Mouse (Mus musculus): ENCODE measurements at regions not wholly inside any gene's neighbourhood (a gene's known extent, or its start where the extent isn't known, plus 50 kb on each side); places are given as distances from the start of the nearest gene placed in this dataset.

- no peak for DNase-seq (ENCODE audit: low spot score in 2 of 2)
Observed at GRCm38 (mm10) chr1:184539818-184540217, 192.6 kb downstream of the Hlx start.

GRCm38 (mm10) chr1:184536311-184537200 is 195.9 kb downstream of the Hlx start:
- no peak for DNase-seq (ENCODE audit: low spot score in 2 of 2)

GRCm38 (mm10) chr1:184535691-184536090 is 196.7 kb downstream of the Hlx start:
- DNase-seq (ENCODE audit: low spot score in 2 of 2) = no peak

GRCm38 (mm10) chr1:184534511-184534910 is 197.9 kb downstream of the Hlx start:
- DNase-seq (ENCODE audit: low spot score in 2 of 2) = no peak

GRCm38 (mm10) chr1:184533870-184534269 is 198.5 kb downstream of the Hlx start:
- DNase-seq (ENCODE audit: low spot score in 2 of 2) = no peak

GRCm38 (mm10) chr1:184532488-184533055 is 199.8 kb downstream of the Hlx start:
- DNase-seq (ENCODE audit: low spot score in 2 of 2) = no peak

GRCm38 (mm10) chr1:184530606-184531320 is 201.7 kb downstream of the Hlx start:
- no peak for DNase-seq (ENCODE audit: low spot score in 2 of 2)

GRCm38 (mm10) chr1:184525740-184526139 is 206.7 kb downstream of the Hlx start:
- no peak for DNase-seq (ENCODE audit: low spot score in 2 of 2)

GRCm38 (mm10) chr1:184519551-184519950 is 212.9 kb downstream of the Hlx start:
- DNase-seq (ENCODE audit: low spot score in 2 of 2) = no peak

- no peak for DNase-seq (ENCODE audit: low spot score in 2 of 2)
Observed at GRCm38 (mm10) chr1:184504663-184505062, 227.8 kb downstream of the Hlx start.

- DNase-seq (ENCODE audit: low spot score in 2 of 2) = no peak
Observed at GRCm38 (mm10) chr1:184503827-184504355, 228.5 kb downstream of the Hlx start.

GRCm38 (mm10) chr1:184500702-184501101 is 231.7 kb downstream of the Hlx start:
- no peak for DNase-seq (ENCODE audit: low spot score in 2 of 2)

- no peak for DNase-seq (ENCODE audit: low spot score in 2 of 2)
Observed at GRCm38 (mm10) chr1:184498909-184499525, 233.4 kb downstream of the Hlx start.

- DNase-seq (ENCODE audit: low spot score in 2 of 2) = no peak
Observed at GRCm38 (mm10) chr1:184497007-184497406, 235.4 kb downstream of the Hlx start.

GRCm38 (mm10) chr1:184493811-184494210 is 238.6 kb downstream of the Hlx start:
- no peak for DNase-seq (ENCODE audit: low spot score in 2 of 2)

GRCm38 (mm10) chr1:184492115-184492514 is 240.3 kb downstream of the Hlx start:
- no peak for DNase-seq (ENCODE audit: low spot score in 2 of 2)

GRCm38 (mm10) chr1:184491252-184491651 is 241.2 kb downstream of the Hlx start:
- no peak for DNase-seq (ENCODE audit: low spot score in 2 of 2)

GRCm38 (mm10) chr1:184487409-184487808 is 245.0 kb downstream of the Hlx start:
- DNase-seq (ENCODE audit: low spot score in 2 of 2) = no peak

GRCm38 (mm10) chr1:184484801-184485200 is 247.6 kb downstream of the Hlx start:
- DNase-seq (ENCODE audit: low spot score in 2 of 2) = no peak

- no peak for DNase-seq (ENCODE audit: low spot score in 2 of 2)
Observed at GRCm38 (mm10) chr1:184483371-184483770, 249.0 kb downstream of the Hlx start.

- no peak for DNase-seq (ENCODE audit: low spot score in 2 of 2)
Observed at GRCm38 (mm10) chr1:184482026-184482425, 250.4 kb downstream of the Hlx start.

Data from adrenal gland, postnatal 4 days (tissue).